Mouse (Mus musculus) embryonic facial prominence, embryonic 11.5 days (tissue): Measurements from ENCODE around the gene Mapk13. TPM values are rescaled to one million over a fixed set of nuclear protein-coding genes. Genes with fewer than 3 reads are reported as not detected.

Experiments
- ATAC-seq: fragments of 200-750 bp; cut with Nextera tagmentation; replicated peaks from 2 replicates; pipeline ENCODE4 v1.8.0; 2017; ENCODE audit warnings: low read depth; ENCODE audit not compliant: insufficient number of reproducible peaks, low FRiP score, low TSS enrichment
- DNase-seq: peaks from one replicate; pipeline ENCODE4 v3.0.0-alpha.2; 2015; ENCODE audit warnings: low spot score
- H3K27ac ChIP-seq: fragments of 300-500 bp; sonication (generic); replicated peaks from 2 replicates; pipeline ENCODE4 v1.5.1; 2014; ENCODE audit warnings: mild to moderate bottlenecking, low read depth, low read length, control low read depth
- H3K27me3 ChIP-seq: fragments of 300-500 bp; sonication (generic); 2 replicates; pipeline ENCODE4 v1.6.1; 2014; ENCODE audit warnings: mild to moderate bottlenecking, low read length, moderate library complexity, mixed read lengths; ENCODE audit not compliant: control insufficient read depth, insufficient read depth
- H3K36me3 ChIP-seq: fragments of 300-500 bp; sonication (generic); replicated peaks from 2 replicates; pipeline ENCODE4 v1.6.1; 2014; ENCODE audit warnings: low read depth, mild to moderate bottlenecking, low read length, moderate library complexity, mixed read lengths; ENCODE audit not compliant: control insufficient read depth, insufficient read depth
- H3K4me1 ChIP-seq: fragments of 300-500 bp; sonication (generic); 2 replicates; pipeline ENCODE4 v1.6.1; 2014; ENCODE audit warnings: low read length, mixed read lengths; ENCODE audit not compliant: control insufficient read depth, insufficient read depth
- H3K4me2 ChIP-seq: fragments of 300-500 bp; sonication (generic); 2 replicates; pipeline ENCODE4 v1.6.1; 2014; ENCODE audit warnings: low read depth, mild to moderate bottlenecking, control low read depth, low read length, moderate library complexity
- H3K4me3 ChIP-seq: fragments of 300-500 bp; sonication (generic); 2 replicates; pipeline ENCODE4 v1.5.1; 2014; ENCODE audit warnings: low read depth, low read length, control low read depth
- H3K9ac ChIP-seq: fragments of 300-500 bp; sonication (generic); replicated peaks from 2 replicates; pipeline ENCODE4 v1.6.1; 2014; ENCODE audit warnings: mild to moderate bottlenecking, control low read depth, low read length
- H3K9me3 ChIP-seq: fragments of 300-500 bp; sonication (generic); replicated peaks from 2 replicates; pipeline ENCODE4 v1.6.1; 2016; ENCODE audit warnings: mild to moderate bottlenecking, low read length, inconsistent platforms, mixed read lengths; ENCODE audit not compliant: control insufficient read depth
- WGBS: fragments of 180-500 bp; shearing (Covaris S2); extraction: QIAGEN DNeasy Blood & Tissue Kit; methylation state at CpG from one replicate; pipeline ENCODE4 v1.1.7; 2014; 5-methylcytosine and 5-hydroxymethylcytosine counted together
- polyA plus RNA-seq: library from polyadenylated mRNA; unstranded; fragments of >200 nt; fragmentation: Nextera tagmentation; extraction: Ambion mirVana; gene quantifications from 2 replicates; pipeline ENCODE4 v1.2.1, GENCODE M21; 2014

Mapk13 gene
- polyA plus RNA-seq, 1 experiment from 2014 or later: 10.3 TPM

DNA sequence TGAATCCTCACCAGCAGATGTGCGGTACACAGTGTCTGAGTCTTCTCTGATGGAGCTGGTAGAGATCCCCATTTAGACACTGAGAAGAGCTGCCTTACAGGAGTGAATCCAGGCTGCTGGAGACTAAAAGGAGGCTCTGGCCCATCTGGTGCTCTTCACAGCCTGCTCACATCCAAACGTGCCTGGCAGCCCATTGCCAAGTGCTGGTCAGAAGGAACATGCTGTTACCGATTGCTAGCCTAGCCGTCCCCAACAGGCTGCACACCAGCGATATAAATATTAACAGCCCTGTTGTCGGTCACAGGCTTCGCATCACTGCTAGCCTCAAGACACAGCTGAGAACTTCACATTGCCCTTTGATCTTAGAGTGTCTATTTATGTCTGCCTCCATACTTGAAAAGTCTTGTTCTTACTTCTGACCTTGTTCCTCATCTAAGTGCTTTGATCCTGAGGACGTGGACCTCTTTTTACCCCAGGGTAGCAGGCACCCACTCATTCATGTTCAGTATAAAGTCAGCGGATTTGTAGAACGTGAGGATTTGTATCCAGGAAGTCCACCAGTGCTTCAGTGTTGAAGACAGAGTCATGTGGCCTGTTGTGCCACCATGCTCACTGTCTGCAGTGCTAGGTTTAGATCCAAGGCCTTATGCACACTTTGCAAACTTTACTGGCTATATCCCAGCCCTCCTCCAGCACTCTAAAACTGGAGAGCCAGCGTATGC is 25.8 kb upstream of the Mapk13 start:
- DNase-seq (no peak), ATAC-seq (no peak)
- no peaks in the 10 kb centered on the region for H3K27me3 ChIP-seq
- H3K4me3 ChIP-seq: no peak overlapping the region
- peaks cover 9% of the 10 kb centered on the region for H3K36me3 ChIP-seq
- no peak overlapping the region for H3K9ac ChIP-seq
- 95% methylated on average over 11 of the region's 11 CpGs for WGBS
- no peak overlapping the region for H3K4me2 ChIP-seq
- H3K4me1 ChIP-seq: no peaks in the 10 kb centered on the region
- H3K27ac ChIP-seq: no peak overlapping the region
- H3K9me3 ChIP-seq: no peaks in the 10 kb centered on the region; the same call in 1 of the 2 replicates

GRCm38 (mm10) chr17:28743916-28744315 is 25.2 kb upstream of the Mapk13 start:
- H3K4me3 ChIP-seq: no peak overlapping the region
- DNase-seq: peak; percentile 40

GRCm38 (mm10) chr17:28745773-28746172 is 23.3 kb upstream of the Mapk13 start:
- Histone ChIP-seq H3K4me2 (no peak overlapping the region), H3K4me3 (no peak overlapping the region), H3K27ac (no peak overlapping the region), H3K9me3 (no peaks in the 10 kb centered on the region; the same call in 1 of the 2 replicates), H3K36me3 (peaks cover 9% of the 10 kb centered on the region), H3K9ac (no peak overlapping the region), H3K4me1 (no peaks in the 10 kb centered on the region), H3K27me3 (no peaks in the 10 kb centered on the region)
- DNase-seq (no peak), ATAC-seq (no peak)
- WGBS: 92% methylated on average over 6 of the region's 6 CpGs

More at GRCm38 (mm10) chr17:28743916-28744315, 25.2 kb upstream of the Mapk13 start:
- no peaks in the 10 kb centered on the region; the same call in 1 of the 2 replicates for H3K9me3 ChIP-seq
- 89% methylated on average over 9 of the region's 9 CpGs for WGBS
- no peaks in the 10 kb centered on the region for H3K4me1 ChIP-seq
- H3K4me2 ChIP-seq: no peak overlapping the region
- no peak overlapping the region for H3K27ac ChIP-seq
- no peak overlapping the region for H3K9ac ChIP-seq
- peaks cover 9% of the 10 kb centered on the region for H3K36me3 ChIP-seq
- no peak for ATAC-seq
- no peaks in the 10 kb centered on the region for H3K27me3 ChIP-seq

- H3K4me2 ChIP-seq: no peak overlapping the region
- H3K36me3 ChIP-seq: peaks cover 9% of the 10 kb centered on the region
- no peak overlapping the region for H3K9ac ChIP-seq
- no peaks in the 10 kb centered on the region for H3K4me1 ChIP-seq
- no peak for DNase-seq
- no peaks in the 10 kb centered on the region for H3K27me3 ChIP-seq
- WGBS: 91% methylated on average over 4 of the region's 4 CpGs
- no peak for ATAC-seq
- H3K9me3 ChIP-seq: no peaks in the 10 kb centered on the region; the same call in 1 of the 2 replicates
- no peak overlapping the region for H3K27ac ChIP-seq
- no peak overlapping the region for H3K4me3 ChIP-seq
Observed at GRCm38 (mm10) chr17:28748001-28748400, 21.1 kb upstream of the Mapk13 start.

DNA sequence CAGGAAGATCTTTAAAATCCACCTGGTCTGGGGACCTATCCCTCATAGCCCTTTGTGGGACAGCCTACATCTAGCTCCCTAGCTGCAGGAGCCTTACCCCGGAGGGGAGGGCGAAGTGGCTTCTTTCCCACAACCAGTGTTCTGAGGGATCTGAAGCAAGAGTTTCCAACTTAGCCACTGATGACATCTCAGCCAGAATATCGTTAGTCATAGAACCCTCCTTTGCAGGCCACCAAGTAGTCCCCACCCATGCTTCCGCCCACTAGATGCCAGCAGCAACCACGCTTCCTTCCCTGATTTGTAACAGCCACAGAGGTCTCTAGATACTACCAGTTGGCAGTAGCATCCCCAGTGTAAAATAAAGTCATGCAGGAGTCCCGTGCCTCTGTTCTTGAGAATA is 18.5 kb upstream of the Mapk13 start:
- no peaks in the 10 kb centered on the region; the same call in 1 of the 2 replicates for H3K36me3 ChIP-seq

DNA sequence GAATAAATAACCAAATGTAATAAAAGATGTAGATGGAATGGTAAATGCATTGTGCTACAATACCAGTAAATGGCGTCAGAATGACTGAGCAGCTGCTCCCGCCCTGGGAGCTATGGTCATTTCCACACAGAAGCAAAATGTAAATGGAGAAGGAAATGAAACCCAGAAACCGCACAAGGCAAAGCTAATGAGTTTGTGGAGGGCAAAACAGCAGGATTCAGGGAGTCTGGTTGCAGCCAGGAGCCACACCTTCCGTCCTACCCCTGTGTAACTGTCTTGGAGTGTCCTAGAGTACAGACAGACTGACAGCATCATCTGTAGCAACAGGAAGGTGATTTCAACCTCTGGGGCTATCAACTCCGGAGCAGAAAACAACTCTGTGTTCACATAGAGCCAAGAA is 12.7 kb upstream of the Mapk13 start:
- H3K36me3 ChIP-seq: no peaks in the 10 kb centered on the region
- no peaks in the 10 kb centered on the region for H3K9me3 ChIP-seq
- no peaks in the 10 kb centered on the region for H3K4me1 ChIP-seq
- ATAC-seq (no peak), DNase-seq (no peak)
- 64% methylated on average over 5 of the region's 5 CpGs for WGBS
- H3K9ac ChIP-seq: no peak overlapping the region
- H3K4me3 ChIP-seq: no peak overlapping the region
- H3K27me3 ChIP-seq: no peaks in the 10 kb centered on the region
- no peak overlapping the region for H3K27ac ChIP-seq
- no peak overlapping the region for H3K4me2 ChIP-seq

More for the DNA sequence above, 18.5 kb upstream of the Mapk13 start:
- no peak overlapping the region for H3K9ac ChIP-seq
- ATAC-seq: no peak
- H3K4me1 ChIP-seq: no peaks in the 10 kb centered on the region
- H3K4me2 ChIP-seq: no peak overlapping the region
- WGBS: 87% methylated on average over 6 of the region's 6 CpGs
- H3K27me3 ChIP-seq: no peaks in the 10 kb centered on the region
- DNase-seq: no peak
- no peaks in the 10 kb centered on the region for H3K9me3 ChIP-seq
- no peak overlapping the region for H3K4me3 ChIP-seq
- no peak overlapping the region for H3K27ac ChIP-seq

- no peaks in the 10 kb centered on the region for H3K9me3 ChIP-seq
- no peaks in the 10 kb centered on the region for H3K36me3 ChIP-seq
- no peak overlapping the region for H3K27ac ChIP-seq
- no peak for ATAC-seq
- no peaks in the 10 kb centered on the region for H3K27me3 ChIP-seq
- H3K4me2 ChIP-seq: no peak overlapping the region
- no peak overlapping the region for H3K9ac ChIP-seq
- DNase-seq: no peak
- H3K4me1 ChIP-seq: no peaks in the 10 kb centered on the region
- WGBS: 84% methylated on average over 2 of the region's 2 CpGs
- no peak overlapping the region for H3K4me3 ChIP-seq
Observed at GRCm38 (mm10) chr17:28757470-28757869, 11.6 kb upstream of the Mapk13 start.

- Histone ChIP-seq H3K4me3 (no peak overlapping the region), H3K4me1 (no peaks in the 10 kb centered on the region), H3K4me2 (no peak overlapping the region), H3K27ac (no peak overlapping the region), H3K36me3 (no peaks in the 10 kb centered on the region), H3K9ac (no peak overlapping the region), H3K9me3 (no peaks in the 10 kb centered on the region), H3K27me3 (no peaks in the 10 kb centered on the region)
- 69% methylated on average over 8 of the region's 8 CpGs for WGBS
- ATAC-seq (no peak), DNase-seq (no peak)
Observed at GRCm38 (mm10) chr17:28760736-28761312, 8.3 kb upstream of the Mapk13 start.
